1 mouse cellular context compared by ENCODE assay signal in the genomic region with DNA sequence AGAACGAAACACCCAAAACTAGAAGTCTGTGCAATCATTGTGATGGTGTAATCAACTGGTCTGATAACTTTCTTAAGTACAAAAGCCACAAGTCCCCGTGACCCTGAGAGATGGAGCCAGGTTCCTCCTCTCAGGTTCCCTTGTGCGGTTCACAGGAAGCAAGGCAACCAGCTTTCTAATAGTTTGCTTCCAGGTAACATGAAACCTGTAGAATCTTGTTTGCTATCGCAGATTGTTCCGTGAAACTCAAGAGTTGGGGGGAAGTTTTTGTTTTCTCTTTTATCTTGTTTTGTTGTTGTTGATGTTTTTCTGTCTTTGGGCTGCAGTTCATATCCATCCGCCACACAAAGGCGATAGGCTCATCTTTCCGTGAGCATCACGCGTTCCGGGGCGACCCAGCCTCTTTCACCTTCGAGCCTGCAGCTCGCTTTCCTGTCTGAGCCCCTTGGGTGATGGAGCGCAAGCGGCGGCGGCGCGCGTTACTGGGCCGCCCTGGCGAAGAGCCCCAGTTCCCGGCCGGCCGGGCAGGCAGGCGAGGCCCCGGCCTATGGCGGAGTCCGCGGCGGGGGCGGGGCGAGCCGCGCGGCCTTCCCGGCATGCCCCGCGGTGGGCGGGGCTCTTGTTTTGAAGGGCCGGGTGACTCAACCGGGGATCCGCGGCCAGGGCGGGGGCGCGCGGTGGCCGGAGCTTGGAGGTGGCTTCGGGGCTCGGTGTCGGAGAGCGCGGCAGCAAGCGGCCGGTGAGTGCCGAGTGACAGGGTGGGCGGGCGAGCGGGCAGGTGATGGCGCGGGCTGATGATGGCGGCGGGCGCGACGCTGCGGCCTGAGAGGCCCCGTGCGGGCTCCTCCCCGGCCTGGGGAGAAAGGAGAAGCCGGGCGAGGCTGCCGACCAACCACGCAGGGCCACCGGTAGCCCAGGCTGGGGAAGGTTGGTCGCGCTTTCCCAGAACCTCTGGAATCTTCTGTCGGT.
TF ChIP-seq lines count a peak whose summit lies in the region.

A gene (plus strand): TSS at position 120 of the 969 bp plus-strand sequence.

TF ChIP-seq in MEL, 35 proteins besides CTCF, POLR2A, EP300 and RAD21 (continued from another document):
- TF ChIP-seq USF2 (IDR thresholded peaks at IDR 0.05; ENCODE audit: borderline replicate concordance in 1 of 2, insufficient read depth in 1 of 2, low read depth in 1 of 2, low read length in 2 of 2) (no peak), MEF2A (IDR thresholded peaks at IDR 0.05; ENCODE audit: extremely low read depth, insufficient replicate concordance, low read depth, low read length, poor library complexity, severe bottlenecking) (peak; percentile 33; the same call in 1 of the 2 replicates), MYB (IDR thresholded peaks at IDR 0.05; ENCODE audit: low read depth, low read length) (no peak), HCFC1 (IDR thresholded peaks at IDR 0.05; ENCODE audit: low read depth, low read length) (peak; percentile 87)
